Mouse (Mus musculus) MEL (cell line): Measurements from ENCODE around the gene Trim63. TPM values are rescaled to one million over a fixed set of nuclear protein-coding genes. Genes with fewer than 3 reads are reported as not detected.
"Not testable (repeated sequence)": the region's sequence is repeated elsewhere in the genome, so short reads cannot be mapped to it uniquely, and the experiment has no call there.

Experiments
- DNase-seq: peaks from one replicate; pipeline ENCODE4 v3.0.0; 2011; ENCODE audit warnings: low read depth, low spot score
- H3K27ac ChIP-seq: 2 replicates; pipeline ENCODE4 v1.5.1; 2012; ENCODE audit warnings: low read depth, mild to moderate bottlenecking, control low read depth, low read length, moderate library complexity; ENCODE audit not compliant: control insufficient read depth
- H3K27me3 ChIP-seq, 2 experiments: fragments of 150-350 bp in 1 of 2; sonication (generic) in 1 of 2; 2 replicates each; pipeline ENCODE4 v1.6.1; 2012; ENCODE audit warnings: low read length in 2 of 2, mild to moderate bottlenecking in 2 of 2, improper control_type of control experiment in 1 of 2, moderate library complexity in 1 of 2; ENCODE audit not compliant: insufficient read depth in 2 of 2, control insufficient read depth in 1 of 2
- H3K36me3 ChIP-seq, 2 experiments: 2 replicates each; pipeline ENCODE4 v1.6.1; 2012 to 2014; ENCODE audit warnings: low read length in 2 of 2, improper control_type of control experiment in 1 of 2, inconsistent platforms in 1 of 2, mild to moderate bottlenecking in 1 of 2; ENCODE audit not compliant: insufficient read depth in 2 of 2, control insufficient read depth in 1 of 2
- H3K4me1 ChIP-seq, 2 experiments: fragments of 150-350 bp in 1 of 2; sonication (generic) in 1 of 2; 2 replicates each; pipeline ENCODE4 v1.6.1; 2012; ENCODE audit warnings: low read length in 2 of 2, improper control_type of control experiment in 1 of 2, mild to moderate bottlenecking in 1 of 2; ENCODE audit not compliant: insufficient read depth in 2 of 2, control insufficient read depth in 1 of 2
- H3K4me3 ChIP-seq, 2 experiments: fragments of 150-350 bp in 1 of 2; sonication (generic) in 1 of 2; 2 replicates each; pipeline ENCODE4 v1.5.1; 2012; ENCODE audit warnings: low read depth in 2 of 2, low read length in 2 of 2, mild to moderate bottlenecking in 2 of 2, moderate library complexity in 2 of 2, control low read depth in 1 of 2, improper control_type of control experiment in 1 of 2; ENCODE audit not compliant: control insufficient read depth in 1 of 2, insufficient read depth in 1 of 2
- H3K79me2 ChIP-seq: 2 replicates; pipeline ENCODE4 v1.6.1; 2012; ENCODE audit warnings: mild to moderate bottlenecking, low read length, moderate library complexity; ENCODE audit not compliant: control insufficient read depth, poor library complexity, insufficient read depth
- H3K9ac ChIP-seq: 2 replicates; pipeline ENCODE4 v1.6.1; 2012; ENCODE audit warnings: low read depth, mild to moderate bottlenecking, control low read depth, low read length, moderate library complexity; ENCODE audit not compliant: control insufficient read depth, poor library complexity, severe bottlenecking
- H3K9me3 ChIP-seq: fragments of 150-350 bp; sonication (generic); replicated peaks from 2 replicates; pipeline ENCODE4 v1.6.1; 2012; ENCODE audit warnings: mild to moderate bottlenecking, low read length, improper control_type of control experiment, moderate library complexity; ENCODE audit not compliant: insufficient read depth
- CHD2 ChIP-seq: IDR thresholded peaks from 2 replicates; pipeline ENCODE4 v1.6.1; 2011; ENCODE audit warnings: low read length, improper control_type of control experiment
- EP300 ChIP-seq, 2 experiments: IDR thresholded peaks; 2 replicates each; pipeline ENCODE4 v1.6.1; 2011; ENCODE audit warnings: improper control_type of control experiment in 2 of 2, low read length in 2 of 2, low read depth in 1 of 2, mild to moderate bottlenecking in 1 of 2
- GABPA ChIP-seq: IDR thresholded peaks from 2 replicates; pipeline ENCODE4 v1.6.1; 2012; ENCODE audit warnings: low read depth, mild to moderate bottlenecking, inconsistent platforms, low read length, improper control_type of control experiment, moderate library complexity
- GATA1 ChIP-seq: IDR thresholded peaks from 2 replicates; pipeline ENCODE4 v1.6.1; 2011; ENCODE audit warnings: low read depth, low read length, improper control_type of control experiment
- HCFC1 ChIP-seq: IDR thresholded peaks from 2 replicates; pipeline ENCODE4 v1.6.1; 2012; ENCODE audit warnings: low read depth, mild to moderate bottlenecking, inconsistent platforms, low read length, improper control_type of control experiment, moderate library complexity
- MAZ ChIP-seq: IDR thresholded peaks from 2 replicates; pipeline ENCODE4 v1.6.1; 2012; ENCODE audit warnings: low read depth, mild to moderate bottlenecking, inconsistent platforms, low read length, improper control_type of control experiment
- MEF2A ChIP-seq: IDR thresholded peaks from 2 replicates; pipeline ENCODE4 v1.6.1; 2014; ENCODE audit warnings: low read depth, mild to moderate bottlenecking, inconsistent platforms, low read length, improper control_type of control experiment; ENCODE audit not compliant: poor library complexity, insufficient replicate concordance, severe bottlenecking; ENCODE audit errors: extremely low read depth
- MYC ChIP-seq: IDR thresholded peaks from 2 replicates; pipeline ENCODE4 v1.6.1; 2011; ENCODE audit warnings: low read depth, mild to moderate bottlenecking, low read length, improper control_type of control experiment, moderate library complexity
- POLR2A ChIP-seq, 2 experiments: IDR thresholded peaks; 2 replicates each; pipeline ENCODE4 v1.6.1; 2011 to 2012; ENCODE audit warnings: low read length in 2 of 2, mild to moderate bottlenecking in 2 of 2, control low read depth in 1 of 2, improper control_type of control experiment in 1 of 2, low read depth in 1 of 2, moderate library complexity in 1 of 2; ENCODE audit not compliant: control insufficient read depth in 1 of 2, insufficient read depth in 1 of 2, poor library complexity in 1 of 2
- TCF12 ChIP-seq: IDR thresholded peaks from 2 replicates; pipeline ENCODE4 v1.6.1; 2014; ENCODE audit warnings: low read depth, mild to moderate bottlenecking, inconsistent platforms, low read length, improper control_type of control experiment, moderate library complexity
- polyA plus RNA-seq, 2 experiments: library from polyadenylated mRNA; stranded (reverse) in 1 of 2; unstranded in 1 of 2; fragments of >175 nt in 1 of 2; fragments of >200 nt in 1 of 2; gene quantifications; 2 replicates each; pipeline versions ENCODE4 v1.2.1 to v1.2.4; 2012; ENCODE audit warnings: low replicate concordance in 2 of 2, low read depth in 1 of 2; ENCODE audit not compliant: insufficient read length in 2 of 2, insufficient read depth in 1 of 2, missing spikeins in 1 of 2
- total RNA-seq: library from RNA; depleted of rRNA; stranded (reverse); fragments of 300-350 nt; gene quantifications from 2 replicates; pipeline ENCODE4 v1.2.3, GENCODE M21; 2012

Gene Trim63
- total and polyA plus RNA-seq, 3 experiments: not detected

DNA sequence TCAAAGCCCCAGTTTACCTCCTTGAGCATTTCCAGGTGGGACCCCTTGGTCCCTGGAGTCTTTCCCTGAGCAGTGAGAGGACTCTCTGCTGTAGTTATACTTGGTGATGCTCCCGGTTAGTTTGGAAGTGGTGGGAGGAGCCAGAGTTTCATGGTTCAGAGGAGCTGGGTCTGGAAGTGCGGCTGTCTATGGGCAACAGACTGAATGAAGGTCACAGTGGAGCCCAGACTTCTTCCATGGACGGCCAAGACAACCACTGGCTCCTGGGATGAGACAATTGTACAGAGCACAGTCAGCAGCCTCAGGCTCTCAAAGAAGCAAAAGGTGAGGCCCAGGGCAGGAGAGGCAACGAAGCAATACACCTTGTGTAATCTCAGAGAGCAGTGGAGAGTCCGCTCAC is 15.4 kb downstream of the Trim63 start:
- no peak overlapping the region for H3K4me3 ChIP-seq
- H3K36me3 ChIP-seq: no peaks in the 10 kb centered on the region
- no peaks in the 10 kb centered on the region for H3K9me3 ChIP-seq
- no peaks in the 10 kb centered on the region for H3K4me1 ChIP-seq
- no peak overlapping the region for H3K27ac ChIP-seq
- 0 out of 4 replicates have a peak, but pooled peaks cover 0 to 1% of the 10 kb centered on the region in 2 experiments for H3K27me3 ChIP-seq
- no peak overlapping the region for H3K9ac ChIP-seq
- H3K79me2 ChIP-seq: no peaks in the 10 kb centered on the region
- TF ChIP-seq POLR2A (IDR thresholded peaks at IDR 0.05; ENCODE audit: control insufficient read depth in 1 of 2, insufficient read depth in 1 of 2, low read depth in 1 of 2, low read length in 2 of 2, poor library complexity in 1 of 2): no peak
- TF ChIP-seq CHD2: no peak
- no peak for TF ChIP-seq GABPA
- no peak for TF ChIP-seq MAZ
- no peak for DNase-seq

DNA sequence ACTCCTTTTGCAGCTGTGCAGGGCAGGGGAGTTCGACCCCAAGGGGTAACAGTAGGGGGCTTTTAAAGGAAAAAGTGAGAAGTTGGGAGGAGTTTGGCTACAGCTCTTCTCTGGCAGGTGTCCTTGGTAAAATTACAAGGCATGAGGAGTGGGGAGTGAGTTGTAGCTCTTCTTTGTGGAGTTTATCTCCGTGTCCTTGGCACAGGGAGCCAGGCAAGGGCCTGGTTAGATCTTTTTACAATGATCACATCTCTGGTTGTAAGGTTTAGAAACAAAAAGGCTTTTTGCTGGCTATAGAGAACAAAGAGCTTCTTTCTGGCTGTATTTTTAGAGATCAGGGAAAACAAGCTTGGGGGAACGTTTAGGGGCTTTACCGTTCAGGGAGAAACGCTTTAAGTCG is 26.3 kb downstream of the Trim63 start:
- H3K36me3 ChIP-seq, H3K79me2 ChIP-seq, H3K27ac ChIP-seq, H3K27me3 ChIP-seq, H3K9me3 ChIP-seq, H3K9ac ChIP-seq, DNase-seq, H3K4me1 ChIP-seq, H3K4me3 ChIP-seq: not testable (repeated sequence)

DNA sequence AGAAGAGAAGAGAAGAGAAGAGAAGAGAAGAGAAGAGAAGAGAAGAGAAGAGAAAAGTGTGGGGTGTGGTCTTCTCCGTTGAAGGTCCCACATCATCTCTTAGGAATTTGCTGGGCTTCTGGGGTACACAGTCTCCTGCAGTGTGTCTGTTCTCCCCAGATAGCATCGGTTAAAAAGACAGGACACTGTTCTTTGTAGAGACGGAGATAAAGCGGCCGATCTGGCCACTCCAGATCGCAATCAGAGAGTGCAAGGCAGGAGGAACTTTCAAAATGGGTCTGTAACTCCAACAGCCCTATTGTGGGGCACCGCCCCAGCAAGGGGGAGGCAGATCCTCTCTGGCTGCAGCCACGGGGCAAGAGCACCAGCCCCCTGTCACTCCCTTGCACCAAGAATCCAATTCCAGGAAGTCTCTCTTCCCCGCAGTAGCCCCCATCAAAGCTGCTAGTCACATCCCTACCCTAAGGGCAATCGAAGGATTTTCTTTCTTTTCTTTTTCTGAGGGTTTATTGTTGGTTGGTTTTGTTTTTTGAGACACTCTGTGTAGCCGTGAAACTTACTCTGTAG is 27.4 kb downstream of the Trim63 start:
- H3K36me3 ChIP-seq: peaks cover 0 to under 1% of the 10 kb centered on the region in 2 experiments; a peak in 1 of 4 replicates
- DNase-seq: peak; percentile 27
- no peaks in the 10 kb centered on the region for H3K27me3 ChIP-seq
- no peak for TF ChIP-seq MYC
- TF ChIP-seq GATA1: 0 out of 2 replicates have a peak, but pooled peaks have one; percentile 42
- no peak for TF ChIP-seq HCFC1
- TF ChIP-seq EP300 (IDR thresholded peaks at IDR 0.05; ENCODE audit: low read depth in 1 of 2, low read length in 2 of 2): peak; percentile 25 to 50; a peak in 2 of 4 replicates
- peak; percentile 45; the same call in 1 of the 2 replicates for TF ChIP-seq TCF12
- no peak for TF ChIP-seq MEF2A
- H3K9ac ChIP-seq: no peak overlapping the region
- H3K79me2 ChIP-seq: no peaks in the 10 kb centered on the region
- H3K27ac ChIP-seq: no peak overlapping the region
- no peak overlapping the region; a peak in 1 of 4 replicates for H3K4me3 ChIP-seq
- no peaks in the 10 kb centered on the region for H3K9me3 ChIP-seq
- H3K4me1 ChIP-seq: peaks cover 4 to 5% of the 10 kb centered on the region in 2 experiments; a peak in 3 of 4 replicates
